Mouse (Mus musculus): ENCODE data around the gene Safb. TPM values are rescaled to one million over a fixed set of nuclear protein-coding genes. Genes with fewer than 3 reads are reported as not detected.
"Not testable (repeated sequence)": the region's sequence is repeated elsewhere in the genome, so short reads cannot be mapped to it uniquely, and the experiment has no call there.

The Safb gene
- polyA plus RNA-seq, 1 experiment from 2014 or later = 119 TPM

GRCm38 (mm10) chr17:56616725-56617124 lies 32.1 kb downstream of the Safb start:
- 86% methylated on average over 3 of the region's 3 CpGs for WGBS
- Histone ChIP-seq H3K4me3 (ENCODE audit: low read depth, low read length) (0 out of 2 replicates have a peak overlapping the region, but pooled peaks have one; percentile 3), H3K36me3 (ENCODE audit: control insufficient read depth, insufficient read depth, low read length) (peaks cover 42% of the 10 kb centered on the region), H3K4me1 (ENCODE audit: control insufficient read depth, insufficient read depth, low read length) (peaks cover 8% of the 10 kb centered on the region), H3K4me2 (ENCODE audit: low read depth, severe bottlenecking) (no peak overlapping the region), H3K27me3 (ENCODE audit: control insufficient read depth, insufficient read depth, low read length) (no peaks in the 10 kb centered on the region), H3K9me3 (ENCODE audit: control insufficient read depth, low read length) (no peaks in the 10 kb centered on the region), H3K27ac (replicated peaks; ENCODE audit: low read depth, low read length) (no peak overlapping the region), H3K9ac (ENCODE audit: low read length) (no peak overlapping the region)
- ATAC-seq (ENCODE audit: insufficient number of reproducible peaks, low FRiP score, low TSS enrichment, low read depth) (no peak), DNase-seq (ENCODE audit: low spot score) (no peak)

- Histone ChIP-seq H3K27ac (replicated peaks; ENCODE audit: low read depth, low read length) (no peak overlapping the region), H3K9me3 (ENCODE audit: control insufficient read depth, low read length) (no peaks in the 10 kb centered on the region), H3K4me2 (ENCODE audit: low read depth, severe bottlenecking) (no peak overlapping the region), H3K4me3 (ENCODE audit: low read depth, low read length) (no peak overlapping the region), H3K4me1 (ENCODE audit: control insufficient read depth, insufficient read depth, low read length) (peaks cover 8% of the 10 kb centered on the region), H3K9ac (ENCODE audit: low read length) (no peak overlapping the region), H3K27me3 (ENCODE audit: control insufficient read depth, insufficient read depth, low read length) (no peaks in the 10 kb centered on the region), H3K36me3 (ENCODE audit: control insufficient read depth, insufficient read depth, low read length) (peaks cover 46% of the 10 kb centered on the region)
- WGBS = 89% methylated on average over 8 of the region's 8 CpGs
- ATAC-seq (ENCODE audit: insufficient number of reproducible peaks, low FRiP score, low TSS enrichment, low read depth) (no peak), DNase-seq (ENCODE audit: low spot score) (no peak)
These were observed 33.0 kb downstream of the Safb start for GRCm38 (mm10) chr17:56617628-56618027.

GRCm38 (mm10) chr17:56625495-56625894 lies 40.9 kb downstream of the Safb start:
- ATAC-seq (ENCODE audit: insufficient number of reproducible peaks, low FRiP score, low TSS enrichment, low read depth) (no peak), DNase-seq (ENCODE audit: low spot score) (no peak)
- no peak overlapping the region for H3K27ac ChIP-seq (replicated peaks; ENCODE audit: low read depth, low read length)
- peaks cover 15% of the 10 kb centered on the region for H3K36me3 ChIP-seq (ENCODE audit: control insufficient read depth, insufficient read depth, low read length)
- H3K9ac ChIP-seq (ENCODE audit: low read length) = no peak overlapping the region
- H3K27me3 ChIP-seq (ENCODE audit: control insufficient read depth, insufficient read depth, low read length) = no peaks in the 10 kb centered on the region
- WGBS = 86% methylated on average over 3 of the region's 3 CpGs
- peaks cover 9% of the 10 kb centered on the region for H3K4me1 ChIP-seq (ENCODE audit: control insufficient read depth, insufficient read depth, low read length)
- H3K9me3 ChIP-seq (ENCODE audit: control insufficient read depth, low read length) = no peaks in the 10 kb centered on the region
- peak overlapping the region; percentile 98; the same call in 1 of the 2 replicates for H3K4me3 ChIP-seq (ENCODE audit: low read depth, low read length)
- peak overlapping the region; percentile 89; the same call in 1 of the 2 replicates for H3K4me2 ChIP-seq (ENCODE audit: low read depth, severe bottlenecking)

- H3K4me1 ChIP-seq (ENCODE audit: control insufficient read depth, insufficient read depth, low read length) = peaks cover 9% of the 10 kb centered on the region
- H3K9ac ChIP-seq (ENCODE audit: low read length) = peak overlapping the region; percentile 84
- DNase-seq (ENCODE audit: low spot score) = no peak
- peak overlapping the region; percentile 89 for H3K4me2 ChIP-seq (ENCODE audit: low read depth, severe bottlenecking)
- no peaks in the 10 kb centered on the region for H3K9me3 ChIP-seq (ENCODE audit: control insufficient read depth, low read length)
- no peaks in the 10 kb centered on the region for H3K27me3 ChIP-seq (ENCODE audit: control insufficient read depth, insufficient read depth, low read length)
- ATAC-seq (ENCODE audit: insufficient number of reproducible peaks, low FRiP score, low TSS enrichment, low read depth) = no peak
- 1% methylated on average over 32 of the region's 32 CpGs for WGBS
- no peak overlapping the region for H3K27ac ChIP-seq (replicated peaks; ENCODE audit: low read depth, low read length)
- peaks cover 14% of the 10 kb centered on the region for H3K36me3 ChIP-seq (ENCODE audit: control insufficient read depth, insufficient read depth, low read length)
- H3K4me3 ChIP-seq (ENCODE audit: low read depth, low read length) = peak overlapping the region; percentile 98
These were observed 41.6 kb downstream of the Safb start for GRCm38 (mm10) chr17:56626260-56626659.

- peak within 1 kb of the TSS; percentile 89 for H3K4me2 ChIP-seq (ENCODE audit: low read depth, severe bottlenecking)
- peak within 1 kb of the TSS; percentile 62 for H3K27ac ChIP-seq (replicated peaks; ENCODE audit: low read depth, low read length)
- ATAC-seq (ENCODE audit: insufficient number of reproducible peaks, low FRiP score, low TSS enrichment, low read depth) = peak; percentile 93
- peaks cover 10% of the 10 kb centered on the region for H3K36me3 ChIP-seq (ENCODE audit: control insufficient read depth, insufficient read depth, low read length)
- H3K27me3 ChIP-seq (ENCODE audit: control insufficient read depth, insufficient read depth, low read length) = no peaks in the 10 kb centered on the region
- 1% methylated on average over 51 of the region's 51 CpGs for WGBS
- H3K9me3 ChIP-seq (ENCODE audit: control insufficient read depth, low read length) = no peaks in the 10 kb centered on the region
- H3K4me3 ChIP-seq (ENCODE audit: low read depth, low read length) = peak within 1 kb of the TSS; percentile 98
- H3K4me1 ChIP-seq (ENCODE audit: control insufficient read depth, insufficient read depth, low read length) = peaks cover 9% of the 10 kb centered on the region
- DNase-seq (ENCODE audit: low spot score) = peak; percentile 100
- peak within 1 kb of the TSS; percentile 84 for H3K9ac ChIP-seq (ENCODE audit: low read length)
These were observed 42.3 kb downstream of the Safb start, which contains the start of gene Lonp1 for GRCm38 (mm10) chr17:56626754-56627470. Gene Lonp1, minus strand, starts transcription at chr17:56626887.

- H3K36me3 ChIP-seq (ENCODE audit: control insufficient read depth, insufficient read depth, low read length) = peaks cover 7% of the 10 kb centered on the region
- H3K27me3 ChIP-seq (ENCODE audit: control insufficient read depth, insufficient read depth, low read length) = no peaks in the 10 kb centered on the region
- peaks cover 9% of the 10 kb centered on the region for H3K4me1 ChIP-seq (ENCODE audit: control insufficient read depth, insufficient read depth, low read length)
- WGBS = 8% methylated on average over 26 of the region's 26 CpGs
- DNase-seq (ENCODE audit: low spot score) (peak; percentile 61), ATAC-seq (ENCODE audit: insufficient number of reproducible peaks, low FRiP score, low TSS enrichment, low read depth) (peak; percentile 48)
- peak within 1 kb of the TSS; percentile 89 for H3K4me2 ChIP-seq (ENCODE audit: low read depth, severe bottlenecking)
- peak within 1 kb of the TSS; percentile 49 for H3K9ac ChIP-seq (ENCODE audit: low read length)
- H3K4me3 ChIP-seq (ENCODE audit: low read depth, low read length) = peak within 1 kb of the TSS; percentile 98
- no peaks in the 10 kb centered on the region for H3K9me3 ChIP-seq (ENCODE audit: control insufficient read depth, low read length)
- H3K27ac ChIP-seq (replicated peaks; ENCODE audit: low read depth, low read length) = peak within 1 kb of the TSS; percentile 62
These were observed 43.1 kb downstream of the Safb start, which contains the start of gene Catsperd for GRCm38 (mm10) chr17:56627530-56628277. Gene Catsperd, plus strand, starts transcription at chr17:56628143.

GRCm38 (mm10) chr17:56629800-56630781 lies 45.5 kb downstream of the Safb start:
- not testable (repeated sequence) for H3K4me1 ChIP-seq (ENCODE audit: control insufficient read depth, insufficient read depth, low read length); ATAC-seq (ENCODE audit: insufficient number of reproducible peaks, low FRiP score, low TSS enrichment, low read depth); H3K27me3 ChIP-seq (ENCODE audit: control insufficient read depth, insufficient read depth, low read length); H3K27ac ChIP-seq (replicated peaks; ENCODE audit: low read depth, low read length); DNase-seq (ENCODE audit: low spot score); H3K9ac ChIP-seq (ENCODE audit: low read length); H3K9me3 ChIP-seq (ENCODE audit: control insufficient read depth, low read length); H3K4me3 ChIP-seq (ENCODE audit: low read depth, low read length); H3K36me3 ChIP-seq (ENCODE audit: control insufficient read depth, insufficient read depth, low read length); H3K4me2 ChIP-seq (ENCODE audit: low read depth, severe bottlenecking)
- WGBS = 89% methylated on average over 27 of the region's 27 CpGs

GRCm38 (mm10) chr17:56631807-56632206 lies 47.2 kb downstream of the Safb start:
- H3K9me3 ChIP-seq (ENCODE audit: control insufficient read depth, low read length) = no peaks in the 10 kb centered on the region
- no peak overlapping the region for H3K4me2 ChIP-seq (ENCODE audit: low read depth, severe bottlenecking)
- ATAC-seq (ENCODE audit: insufficient number of reproducible peaks, low FRiP score, low TSS enrichment, low read depth) (no peak), DNase-seq (ENCODE audit: low spot score) (no peak)
- no peak overlapping the region for H3K4me3 ChIP-seq (ENCODE audit: low read depth, low read length)
- peaks cover 7% of the 10 kb centered on the region for H3K4me1 ChIP-seq (ENCODE audit: control insufficient read depth, insufficient read depth, low read length)
- H3K9ac ChIP-seq (ENCODE audit: low read length) = no peak overlapping the region
- H3K36me3 ChIP-seq (ENCODE audit: control insufficient read depth, insufficient read depth, low read length) = no peaks in the 10 kb centered on the region
- WGBS = 58% methylated on average over 4 of the region's 4 CpGs
- no peak overlapping the region for H3K27ac ChIP-seq (replicated peaks; ENCODE audit: low read depth, low read length)
- H3K27me3 ChIP-seq (ENCODE audit: control insufficient read depth, insufficient read depth, low read length) = no peaks in the 10 kb centered on the region

Measured in limb, embryonic 11.5 days (tissue).